Mouse (Mus musculus) stomach, embryonic 15.5 days (tissue): ENCODE data around the gene Kl. TPM values are rescaled to one million over a fixed set of nuclear protein-coding genes. Genes with fewer than 3 reads are reported as not detected.

Experiments used
- ATAC-seq: fragments of 200-750 bp; cut with Nextera tagmentation; 2 replicates; pipeline ENCODE4 v1.8.0; 2017; ENCODE audit warnings: low read depth, moderate number of reproducible peaks, moderate TSS enrichment; ENCODE audit not compliant: insufficient read depth, low FRiP score
- H3K27ac ChIP-seq: fragments of 300-500 bp; sonication (generic); 2 replicates; pipeline ENCODE4 v1.5.1; 2015; ENCODE audit warnings: mild to moderate bottlenecking, inconsistent platforms
- H3K27me3 ChIP-seq: fragments of 300-500 bp; sonication (generic); replicated peaks from 2 replicates; pipeline ENCODE4 v1.6.1; 2015; ENCODE audit warnings: inconsistent platforms
- H3K36me3 ChIP-seq: fragments of 300-500 bp; sonication (generic); 2 replicates; pipeline ENCODE4 v1.6.1; 2015; ENCODE audit warnings: inconsistent platforms
- H3K4me1 ChIP-seq: fragments of 300-500 bp; sonication (generic); 2 replicates; pipeline ENCODE4 v1.6.1; 2015; ENCODE audit warnings: inconsistent platforms
- H3K4me2 ChIP-seq: fragments of 300-500 bp; sonication (generic); 2 replicates; pipeline ENCODE4 v1.6.1; 2015; ENCODE audit warnings: mild to moderate bottlenecking, inconsistent platforms
- H3K4me3 ChIP-seq: fragments of 300-500 bp; sonication (generic); replicated peaks from 2 replicates; pipeline ENCODE4 v1.5.1; 2015; ENCODE audit warnings: inconsistent platforms
- H3K9ac ChIP-seq: fragments of 300-500 bp; sonication (generic); 2 replicates; pipeline ENCODE4 v1.6.1; 2015; ENCODE audit warnings: inconsistent platforms
- H3K9me3 ChIP-seq: fragments of 300-500 bp; sonication (generic); 2 replicates; pipeline ENCODE4 v1.6.1; 2016; ENCODE audit warnings: inconsistent platforms
- WGBS: fragments of 180-500 bp; shearing (Covaris S2); methylation state at CpG from one replicate; pipeline ENCODE4 v1.1.7; 2015; 5-methylcytosine and 5-hydroxymethylcytosine counted together
- polyA plus RNA-seq: library from polyadenylated mRNA; unstranded; fragments of >200 nt; fragmentation: Nextera tagmentation; extraction: Ambion mirVana; gene quantifications from 2 replicates; pipeline ENCODE4 v1.2.1, GENCODE M21; 2015

The Kl gene
- polyA plus RNA-seq, 1 experiment from 2014 or later = 0.13 TPM

DNA sequence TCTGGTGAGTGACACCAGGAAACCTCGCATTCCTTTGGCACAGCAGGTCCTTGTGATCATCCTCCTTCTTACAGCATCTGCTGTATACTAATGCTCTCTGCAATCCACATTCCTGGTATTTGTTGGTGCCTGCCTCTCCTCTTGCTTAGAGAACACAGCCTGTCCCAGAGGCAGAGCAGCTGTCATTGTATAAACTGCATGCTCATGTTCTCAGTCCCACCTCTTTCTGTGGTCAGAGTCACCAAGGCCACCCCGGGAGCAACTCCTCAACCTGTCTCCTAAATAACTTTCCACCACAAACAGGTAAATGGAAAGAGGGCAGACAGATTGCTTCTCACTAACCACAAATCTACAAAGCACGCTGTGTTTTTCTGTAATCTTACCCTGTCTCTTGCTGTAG is 18.1 kb downstream of the Kl start:
- Histone ChIP-seq H3K27me3 (no peaks in the 10 kb centered on the region), H3K9ac (no peak overlapping the region), H3K4me1 (no peaks in the 10 kb centered on the region), H3K9me3 (no peaks in the 10 kb centered on the region), H3K27ac (no peak overlapping the region), H3K4me2 (no peak overlapping the region), H3K4me3 (no peak overlapping the region), H3K36me3 (no peaks in the 10 kb centered on the region)
- ATAC-seq = no peak
- 27% methylated on average over 3 of the region's 3 CpGs for WGBS

- no peak for ATAC-seq
Observed at GRCm38 (mm10) chr5:150971126-150971525, 18.7 kb downstream of the Kl start.

DNA sequence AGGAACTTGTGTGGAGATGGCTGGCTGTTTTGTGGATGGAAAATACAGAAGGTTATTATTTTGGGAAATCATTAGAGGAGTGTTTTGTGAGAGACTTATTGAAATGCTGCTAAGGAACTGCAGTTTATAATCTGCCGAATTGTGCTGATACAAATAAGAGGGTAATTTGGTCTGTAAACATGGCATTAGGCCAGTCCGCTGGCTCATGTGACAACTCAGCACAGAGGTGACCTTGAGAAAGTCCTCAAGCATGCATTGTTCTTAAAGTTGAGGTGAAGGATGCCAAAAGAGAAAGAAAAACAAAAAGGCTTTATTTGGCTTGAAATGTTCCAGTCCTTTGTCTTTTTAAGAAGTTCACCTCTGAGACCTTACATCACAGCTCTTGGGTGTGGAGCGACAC is 21.8 kb downstream of the Kl start:
- 69% methylated on average over 3 of the region's 3 CpGs for WGBS
- H3K27me3 ChIP-seq = no peaks in the 10 kb centered on the region
- H3K36me3 ChIP-seq = no peaks in the 10 kb centered on the region
- H3K4me2 ChIP-seq = no peak overlapping the region
- no peak overlapping the region for H3K4me3 ChIP-seq
- H3K9ac ChIP-seq = no peak overlapping the region
- H3K27ac ChIP-seq = no peak overlapping the region
- no peaks in the 10 kb centered on the region for H3K4me1 ChIP-seq
- no peaks in the 10 kb centered on the region for H3K9me3 ChIP-seq
- ATAC-seq = no peak

More at GRCm38 (mm10) chr5:150971126-150971525, 18.7 kb downstream of the Kl start:
- no peak overlapping the region for H3K27ac ChIP-seq
- H3K36me3 ChIP-seq = no peaks in the 10 kb centered on the region
- no peaks in the 10 kb centered on the region for H3K9me3 ChIP-seq
- H3K4me3 ChIP-seq = no peak overlapping the region
- no peak overlapping the region for H3K9ac ChIP-seq
- no peak overlapping the region for H3K4me2 ChIP-seq
- WGBS = 72% methylated on average over 6 of the region's 6 CpGs
- H3K4me1 ChIP-seq = no peaks in the 10 kb centered on the region
- no peaks in the 10 kb centered on the region for H3K27me3 ChIP-seq

GRCm38 (mm10) chr5:150977383-150977958 is 25.1 kb downstream of the Kl start:
- ATAC-seq = no peak
- H3K4me3 ChIP-seq = no peak overlapping the region
- H3K27me3 ChIP-seq = no peaks in the 10 kb centered on the region
- H3K36me3 ChIP-seq = no peaks in the 10 kb centered on the region
- H3K9me3 ChIP-seq = no peaks in the 10 kb centered on the region
- H3K4me1 ChIP-seq = no peaks in the 10 kb centered on the region
- WGBS = 45% methylated on average over 14 of the region's 14 CpGs
- H3K27ac ChIP-seq = no peak overlapping the region
- no peak overlapping the region for H3K4me2 ChIP-seq
- H3K9ac ChIP-seq = no peak overlapping the region

GRCm38 (mm10) chr5:150979341-150980136 is 27.1 kb downstream of the Kl start:
- Histone ChIP-seq H3K4me3 (no peak overlapping the region), H3K36me3 (no peaks in the 10 kb centered on the region), H3K4me2 (no peak overlapping the region), H3K4me1 (no peaks in the 10 kb centered on the region), H3K27me3 (no peaks in the 10 kb centered on the region), H3K27ac (peak overlapping the region; percentile 9; the same call in 1 of the 2 replicates), H3K9ac (no peak overlapping the region), H3K9me3 (no peaks in the 10 kb centered on the region)
- WGBS = 47% methylated on average over 5 of the region's 5 CpGs
- ATAC-seq = peak; percentile 71; the same call in 1 of the 2 replicates

- Histone ChIP-seq H3K4me3 (no peak overlapping the region), H3K36me3 (no peaks in the 10 kb centered on the region), H3K27me3 (no peaks in the 10 kb centered on the region), H3K9ac (no peak overlapping the region), H3K4me1 (no peaks in the 10 kb centered on the region), H3K9me3 (no peaks in the 10 kb centered on the region), H3K4me2 (no peak overlapping the region), H3K27ac (no peak overlapping the region)
- WGBS = 91% methylated on average over 2 of the region's 2 CpGs
- ATAC-seq = no peak
Observed at GRCm38 (mm10) chr5:150982082-150982481, 29.7 kb downstream of the Kl start.

DNA sequence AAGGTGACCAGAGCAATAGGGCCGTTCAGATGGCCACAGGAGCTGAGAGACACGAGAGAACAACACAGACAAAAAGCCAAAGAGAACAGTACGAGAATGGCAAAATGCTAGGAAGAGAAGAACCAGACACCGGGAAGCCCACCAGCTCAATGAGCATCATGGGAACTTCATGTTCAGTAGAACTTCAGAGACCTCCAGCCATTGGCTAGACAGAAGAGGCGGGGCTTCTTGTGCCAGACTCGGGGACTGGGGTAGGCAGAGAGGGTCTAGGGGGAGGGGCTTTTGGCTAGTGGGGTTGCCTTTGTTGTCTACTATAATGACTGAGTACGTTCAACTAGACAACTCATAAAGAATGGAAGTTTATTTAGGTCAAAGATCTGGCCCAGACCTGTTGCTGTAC is 41.7 kb downstream of the Kl start:
- no peak overlapping the region for H3K27ac ChIP-seq
- no peak overlapping the region for H3K4me2 ChIP-seq
- 88% methylated on average over 7 of the region's 7 CpGs for WGBS
- no peak for ATAC-seq
- H3K9ac ChIP-seq = no peak overlapping the region
- H3K27me3 ChIP-seq = no peaks in the 10 kb centered on the region
- H3K4me1 ChIP-seq = no peaks in the 10 kb centered on the region
- H3K4me3 ChIP-seq = no peak overlapping the region
- no peaks in the 10 kb centered on the region for H3K36me3 ChIP-seq
- H3K9me3 ChIP-seq = no peaks in the 10 kb centered on the region

GRCm38 (mm10) chr5:150996586-150996985 is 44.2 kb downstream of the Kl start:
- H3K9me3 ChIP-seq = no peaks in the 10 kb centered on the region
- H3K9ac ChIP-seq = no peak overlapping the region
- H3K27ac ChIP-seq = no peak overlapping the region
- no peak overlapping the region for H3K4me3 ChIP-seq
- H3K4me2 ChIP-seq = no peak overlapping the region
- H3K27me3 ChIP-seq = no peaks in the 10 kb centered on the region
- 63% methylated on average over 2 of the region's 2 CpGs for WGBS
- ATAC-seq = 0 out of 2 replicates have a peak, but pooled peaks have one; percentile 31
- no peaks in the 10 kb centered on the region for H3K36me3 ChIP-seq
- no peaks in the 10 kb centered on the region for H3K4me1 ChIP-seq

- no peaks in the 10 kb centered on the region for H3K4me1 ChIP-seq
- H3K27me3 ChIP-seq = no peaks in the 10 kb centered on the region
- no peak overlapping the region for H3K4me2 ChIP-seq
- WGBS = 77% methylated on average over 7 of the region's 7 CpGs
- H3K4me3 ChIP-seq = no peak overlapping the region
- no peaks in the 10 kb centered on the region for H3K9me3 ChIP-seq
- ATAC-seq = no peak
- no peak overlapping the region for H3K9ac ChIP-seq
- no peaks in the 10 kb centered on the region for H3K36me3 ChIP-seq
- H3K27ac ChIP-seq = no peak overlapping the region
Observed at GRCm38 (mm10) chr5:151001111-151001510, 48.7 kb downstream of the Kl start.

DNA sequence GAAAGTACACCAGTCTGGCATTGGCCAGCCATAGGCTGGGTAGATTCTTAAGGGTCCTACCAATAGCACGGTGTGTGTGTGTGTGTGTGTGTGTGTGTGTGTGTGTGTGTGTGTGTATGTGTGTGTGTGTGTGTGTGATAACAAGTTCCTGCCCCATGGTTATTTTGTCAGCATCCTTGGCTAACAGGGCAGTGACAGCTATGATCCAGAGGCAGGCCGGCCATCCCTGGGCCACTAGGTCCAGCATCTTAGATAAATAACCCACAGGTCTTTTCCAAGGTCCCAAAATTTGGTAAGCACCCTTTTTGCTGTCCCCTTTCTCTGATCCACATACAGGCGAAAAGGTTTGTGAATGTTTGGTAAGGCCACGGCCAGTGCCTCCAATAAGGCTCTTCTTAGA is 49.6 kb downstream of the Kl start:
- no peak overlapping the region for H3K27ac ChIP-seq
- no peak for ATAC-seq
- no peaks in the 10 kb centered on the region for H3K9me3 ChIP-seq

GRCm38 (mm10) chr5:151004216-151004755 is 51.9 kb downstream of the Kl start:
- H3K4me1 ChIP-seq = no peaks in the 10 kb centered on the region
- no peaks in the 10 kb centered on the region for H3K36me3 ChIP-seq
- H3K4me3 ChIP-seq = no peak overlapping the region
- H3K27ac ChIP-seq = no peak overlapping the region
- WGBS = 63% methylated on average over 1 of the region's 1 CpGs
- ATAC-seq = no peak
- H3K4me2 ChIP-seq = no peak overlapping the region
- H3K9ac ChIP-seq = no peak overlapping the region
- H3K27me3 ChIP-seq = no peaks in the 10 kb centered on the region
- H3K9me3 ChIP-seq = no peaks in the 10 kb centered on the region

More for the DNA sequence above, 49.6 kb downstream of the Kl start:
- Histone ChIP-seq H3K4me3 (no peak overlapping the region), H3K27me3 (no peaks in the 10 kb centered on the region), H3K9ac (no peak overlapping the region), H3K4me1 (no peaks in the 10 kb centered on the region), H3K4me2 (no peak overlapping the region), H3K36me3 (no peaks in the 10 kb centered on the region)
- 93% methylated on average over 4 of the region's 4 CpGs for whole genome bisulfite sequencing

DNA sequence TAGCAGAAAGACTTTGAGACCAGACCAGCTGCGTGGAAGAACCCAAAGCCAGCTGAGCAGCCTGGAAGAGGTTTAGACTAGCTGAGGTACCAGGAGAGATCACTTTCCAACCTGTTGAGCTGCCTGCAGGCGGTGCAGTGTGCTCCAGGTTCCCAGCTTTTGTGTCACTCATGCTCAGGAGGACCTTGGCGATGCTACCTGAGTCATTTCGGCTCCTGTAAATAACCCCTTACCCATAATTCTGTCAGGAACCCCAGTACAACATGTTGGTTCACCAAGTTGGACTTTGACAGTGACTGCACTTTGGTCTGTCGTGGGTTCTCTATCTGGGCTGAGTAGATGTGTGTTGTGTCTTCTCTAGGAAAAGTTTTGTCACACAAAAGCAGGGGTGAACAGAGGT is 66.0 kb downstream of the Kl start:
- no peak overlapping the region for H3K4me2 ChIP-seq
- H3K4me3 ChIP-seq = no peak overlapping the region
- no peak overlapping the region for H3K9ac ChIP-seq
- 66% methylated on average over 5 of the region's 5 CpGs for WGBS
- H3K4me1 ChIP-seq = 0 out of 2 replicates have a peak, but pooled peaks cover 10% of the 10 kb centered on the region
- H3K27me3 ChIP-seq = no peaks in the 10 kb centered on the region
- ATAC-seq = no peak
- no peaks in the 10 kb centered on the region for H3K36me3 ChIP-seq
- 0 out of 2 replicates have a peak overlapping the region, but pooled peaks have one; percentile 12 for H3K27ac ChIP-seq
- H3K9me3 ChIP-seq = no peaks in the 10 kb centered on the region
